In the genomic region with DNA sequence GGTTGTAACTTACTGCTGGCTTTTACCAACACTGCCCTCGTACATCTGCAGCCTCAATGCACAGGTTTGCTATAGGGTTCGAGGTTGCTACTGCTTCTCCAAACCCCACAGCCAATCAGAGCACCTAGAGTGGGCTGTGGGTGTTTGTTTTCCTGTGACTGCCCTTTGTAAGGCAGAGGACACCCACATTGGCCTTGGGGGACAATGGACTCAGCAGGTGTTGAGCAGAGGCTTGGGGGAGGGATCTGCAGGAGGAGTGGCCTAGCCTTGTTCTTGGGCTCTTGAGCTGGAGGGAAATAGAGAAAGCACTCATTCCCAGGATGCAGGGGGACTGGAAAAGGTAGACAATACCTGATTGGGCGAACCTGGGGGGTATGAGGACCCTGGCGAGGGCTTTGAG, we compare ENCODE assay signal across 12 mouse cellular contexts. TPM values are rescaled to one million over a fixed set of nuclear protein-coding genes. Genes with fewer than 3 reads are reported as not detected.
DNase-seq lines count a peak whose midpoint lies in the region; ATAC-seq and TF ChIP-seq lines count a peak whose summit lies in the region.
"Had no signal": no experiment of that assay in that cellular context is flagged by ENCODE, and none has a peak within 500 bp of the region (broad histone marks: within the 10 kb centered on the region; RNA-seq: fewer than 3 reads in every experiment).

No protein-coding gene starts in this region.

- H3K9ac ChIP-seq in kidney, postnatal 0 days (ENCODE audit: low read depth, low read length), result no peak overlapping the region
- H3K9ac ChIP-seq in neural tube, embryonic 15.5 days (replicated peaks), result 0 out of 2 replicates have a peak overlapping the region, but pooled peaks have one; percentile 7
- H3K9ac ChIP-seq: hindbrain, embryonic 13.5 days had no signal

- H3K4me1 ChIP-seq in kidney, postnatal 0 days (replicated peaks; ENCODE audit: insufficient read depth, low read length), result 0 out of 2 replicates have a peak, but pooled peaks cover 6% of the 10 kb centered on the region
- peaks cover 23% of the 10 kb centered on the region for H3K4me1 ChIP-seq in neural tube, embryonic 15.5 days

- H3K36me3 ChIP-seq in kidney, postnatal 0 days (ENCODE audit: insufficient read depth, low read length), result no peaks in the 10 kb centered on the region
- no peaks in the 10 kb centered on the region for H3K36me3 ChIP-seq in neural tube, embryonic 15.5 days
- H3K36me3 ChIP-seq: hindbrain, embryonic 13.5 days; neural tube, embryonic 12.5 days had no signal

- WGBS in kidney, postnatal 0 days, result 67% methylated on average over 4 of the region's 4 CpGs
- WGBS in neural tube, embryonic 15.5 days, result 64% methylated on average over 4 of the region's 4 CpGs

- TF ChIP-seq CTCF in kidney, postnatal 0 days (IDR thresholded peaks at IDR 0.05; ENCODE audit: low read depth), result no peak

- peak overlapping the region; percentile 54; the same call in 1 of the 2 replicates for H3K27ac ChIP-seq in kidney, postnatal 0 days
- no peak overlapping the region for H3K27ac ChIP-seq in neural tube, embryonic 15.5 days (replicated peaks)
- H3K27ac ChIP-seq: hindbrain, embryonic 13.5 days; neural tube, embryonic 12.5 days had no signal

- peak; percentile 29 for DNase-seq in cerebellum, adult 9-11 months
- DNase-seq in kidney, postnatal 0 days (ENCODE audit: low spot score), result no peak
- DNase-seq in kidney, adult 8-10 months, result no peak
- DNase-seq in spleen, postnatal 14 days (ENCODE audit: low spot score in 2 of 2), result no peak
- DNase-seq: right cerebral cortex, postnatal 4 days had no signal

- no peaks in the 10 kb centered on the region for H3K9me3 ChIP-seq in kidney, postnatal 0 days (replicated peaks; ENCODE audit: low read length)
- no peaks in the 10 kb centered on the region for H3K9me3 ChIP-seq in neural tube, embryonic 15.5 days (replicated peaks)
- H3K9me3 ChIP-seq: hindbrain, embryonic 13.5 days had no signal

- no peak for ATAC-seq in cerebellum, adult (ENCODE audit: insufficient number of reproducible peaks, low FRiP score, low TSS enrichment)
- no peak for ATAC-seq in kidney, postnatal 0 days (replicated peaks; ENCODE audit: low FRiP score, low read depth)
- peak; percentile 6 for ATAC-seq in common myeloid progenitor, adult 5-6 weeks (replicated peaks; ENCODE audit: low read depth, poor library complexity, severe bottlenecking)
- ATAC-seq in neural tube, embryonic 15.5 days (ENCODE audit: low FRiP score), result no peak
- ATAC-seq in monocyte, adult 5-6 weeks (replicated peaks; ENCODE audit: insufficient number of reproducible peaks, low FRiP score, low TSS enrichment, poor library complexity, severe bottlenecking), result no peak
- ATAC-seq: Patski had no signal

- peak overlapping the region; percentile 89; the same call in 1 of the 2 replicates for H3K4me2 ChIP-seq in kidney, postnatal 0 days (ENCODE audit: low read length)
- H3K4me2 ChIP-seq in neural tube, embryonic 15.5 days, result peak overlapping the region; percentile 80; the same call in 1 of the 2 replicates

- H3K27me3 ChIP-seq in kidney, postnatal 0 days (ENCODE audit: insufficient read depth, low read length), result no peaks in the 10 kb centered on the region
- H3K27me3 ChIP-seq in neural tube, embryonic 15.5 days (replicated peaks), result peaks cover 10% of the 10 kb centered on the region; the same call in 1 of the 2 replicates
- H3K27me3 ChIP-seq: Patski had no signal

- H3K4me3 ChIP-seq in kidney, postnatal 0 days (replicated peaks; ENCODE audit: low read depth, low read length), result no peak overlapping the region
- H3K4me3 ChIP-seq in neural tube, embryonic 15.5 days (replicated peaks), result no peak overlapping the region
- H3K4me3 ChIP-seq: neural tube, embryonic 12.5 days had no signal

RNA-seq across cellular contexts. Expression of a gene that starts 8.3 kb away (rescaled TPM):
- 3.5 and 4.0 TPM in 2 replicates for polyA plus RNA-seq in kidney, postnatal 0 days (2015; fragmentation: Nextera tagmentation; extraction: Ambion mirVana)
- total RNA-seq in common myeloid progenitor, adult 5-6 weeks (2017), result 1.5 and 2.5 TPM in 2 replicates
- polyA plus RNA-seq in neural tube, embryonic 15.5 days (2015; fragmentation: Nextera tagmentation; extraction: Ambion mirVana), result 2.4 and 2.7 TPM in 2 replicates
- 1.5 TPM in 2 of 3 replicates, not detected in the other for total RNA-seq in monocyte, adult 5-6 weeks (2017)

RNA-seq across cellular contexts. Expression of a gene that starts 17.5 kb away (rescaled TPM):
- polyA plus RNA-seq in kidney, postnatal 0 days (2015; fragmentation: Nextera tagmentation; extraction: Ambion mirVana), result 12.0 and 14.0 TPM in 2 replicates
- 11.5 and 13.6 TPM in 2 replicates for total RNA-seq in common myeloid progenitor, adult 5-6 weeks (2017)
- 13.2 and 13.9 TPM in 2 replicates for polyA plus RNA-seq in neural tube, embryonic 15.5 days (2015; fragmentation: Nextera tagmentation; extraction: Ambion mirVana)
- 0.57 to 2.9 TPM (median 0.75 TPM) in 3 replicates for total RNA-seq in monocyte, adult 5-6 weeks (2017)

RNA-seq across cellular contexts. Expression of a gene that starts 19.9 kb away (rescaled TPM):
- 167 and 173 TPM in 2 replicates for polyA plus RNA-seq in kidney, postnatal 0 days (2015; fragmentation: Nextera tagmentation; extraction: Ambion mirVana)
- 143 and 149 TPM in 2 replicates for total RNA-seq in common myeloid progenitor, adult 5-6 weeks (2017)
- polyA plus RNA-seq in neural tube, embryonic 15.5 days (2015; fragmentation: Nextera tagmentation; extraction: Ambion mirVana), result 322 and 350 TPM in 2 replicates
- 43.0 to 58.3 TPM (median 56.0 TPM) in 3 replicates for total RNA-seq in monocyte, adult 5-6 weeks (2017)

RNA-seq across cellular contexts. Expression of a gene that starts 30.4 kb away (rescaled TPM):
- polyA plus RNA-seq in kidney, postnatal 0 days (2015; fragmentation: Nextera tagmentation; extraction: Ambion mirVana), result 29.9 and 33.8 TPM in 2 replicates
- 3.3 and 4.3 TPM in 2 replicates for total RNA-seq in common myeloid progenitor, adult 5-6 weeks (2017)
- polyA plus RNA-seq in neural tube, embryonic 15.5 days (2015; fragmentation: Nextera tagmentation; extraction: Ambion mirVana), result 44.0 and 52.3 TPM in 2 replicates
- total RNA-seq in monocyte, adult 5-6 weeks (2017), result 1.2 to 3.0 TPM (median 2.2 TPM) in 3 replicates

RNA-seq across cellular contexts. Expression of a gene that starts 31.4 kb away (rescaled TPM):
- polyA plus RNA-seq in kidney, postnatal 0 days (2015; fragmentation: Nextera tagmentation; extraction: Ambion mirVana), result 2.7 and 2.9 TPM in 2 replicates
- total RNA-seq in common myeloid progenitor, adult 5-6 weeks (2017), result 0.69 TPM in 1 of 2 replicates, not detected in the other
- polyA plus RNA-seq in neural tube, embryonic 15.5 days (2015; fragmentation: Nextera tagmentation; extraction: Ambion mirVana), result 88.4 and 118 TPM in 2 replicates
- 0.76 TPM in 1 of 3 replicates, not detected in the others for total RNA-seq in monocyte, adult 5-6 weeks (2017)
